Mouse (Mus musculus) ES-CJ7 (cell line): Measurements from ENCODE around the gene Olfr330.
"Not testable (repeated sequence)": the region's sequence is repeated elsewhere in the genome, so short reads cannot be mapped to it uniquely, and the experiment has no call there.

Source experiments
- DNase-seq: peaks from one replicate; pipeline ENCODE4 v3.0.0; 2011; ENCODE audit warnings: low read depth, low spot score

Gene Olfr330

GRCm38 (mm10) chr11:58534736-58535135, at the start of gene Olfr330:
Gene Olfr330 (minus strand): TSS chr11:58534836.
- not testable (repeated sequence) for DNase-seq

- DNase-seq: no peak
Observed at GRCm38 (mm10) chr11:58578636-58579035, 44.0 kb upstream of the Olfr330 start.

GRCm38 (mm10) chr11:58577430-58577829, 42.8 kb upstream of the Olfr330 start, which contains the start of gene Olfr325:
Gene Olfr325 (plus strand): TSS chr11:58577730.
- no peak for DNase-seq

GRCm38 (mm10) chr11:58570405-58570804, 35.8 kb upstream of the Olfr330 start, which contains the start of gene Olfr224:
Gene Olfr224 (minus strand): TSS chr11:58570553.
- DNase-seq: no peak

GRCm38 (mm10) chr11:58555536-58555935, 20.9 kb upstream of the Olfr330 start, which contains the start of gene Olfr328:
Gene Olfr328 (minus strand): TSS chr11:58555636.
- DNase-seq: no peak

- no peak for DNase-seq
Observed at GRCm38 (mm10) chr11:58546322-58546721, 11.7 kb upstream of the Olfr330 start, which contains the start of gene Olfr329-ps. Gene Olfr329-ps (minus strand): TSS chr11:58546422.

GRCm38 (mm10) chr11:58519756-58520155, 14.9 kb downstream of the Olfr330 start:
- DNase-seq: not testable (repeated sequence)

- not testable (repeated sequence) for DNase-seq
Observed at GRCm38 (mm10) chr11:58518916-58519315, 15.7 kb downstream of the Olfr330 start.

GRCm38 (mm10) chr11:58509058-58509457, 25.6 kb downstream of the Olfr330 start:
- DNase-seq: not testable (repeated sequence)

- DNase-seq: not testable (repeated sequence)
Observed at GRCm38 (mm10) chr11:58502472-58502871, 32.2 kb downstream of the Olfr330 start, which contains the start of gene Olfr331. Gene Olfr331 (minus strand): TSS chr11:58502572.

GRCm38 (mm10) chr11:58499290-58499689, 35.3 kb downstream of the Olfr330 start:
- DNase-seq: no peak

GRCm38 (mm10) chr11:58498761-58499160, 35.9 kb downstream of the Olfr330 start:
- no peak for DNase-seq

GRCm38 (mm10) chr11:58492455-58492854, 42.2 kb downstream of the Olfr330 start, which contains the start of gene Olfr332:
Gene Olfr332 (minus strand): TSS chr11:58492555.
- DNase-seq: no peak
